25 mouse cellular contexts compared by ENCODE assay signal in genomic region chr15:98155272-98155671, GRCm38 (mm10). TPM values are rescaled to one million over a fixed set of nuclear protein-coding genes. Genes with fewer than 3 reads are reported as not detected.
"Had no signal": no experiment of that assay in that cellular context is flagged by ENCODE, and none has a peak within 500 bp of the region (broad histone marks: within the 10 kb centered on the region; RNA-seq: fewer than 3 reads in every experiment).

No protein-coding gene starts in this region.

- H3K4me1 ChIP-seq: lung, embryonic 15.5 days; midbrain, embryonic 13.5 days; midbrain, embryonic 15.5 days; neural tube, embryonic 12.5 days; stomach, embryonic 15.5 days had no signal

- H3K36me3 ChIP-seq: lung, embryonic 15.5 days; midbrain, embryonic 13.5 days; midbrain, embryonic 15.5 days; neural tube, embryonic 12.5 days; stomach, embryonic 15.5 days had no signal

- H3K9me3 ChIP-seq: lung, embryonic 15.5 days; megakaryocyte, embryonic 14.5 days; midbrain, embryonic 13.5 days; midbrain, embryonic 15.5 days; neural tube, embryonic 12.5 days; stomach, embryonic 15.5 days had no signal

- H3K27ac ChIP-seq: lung, embryonic 15.5 days; macrophage; midbrain, embryonic 13.5 days; midbrain, embryonic 15.5 days; neural tube, embryonic 12.5 days; stomach, embryonic 15.5 days; stomach, postnatal 0 days had no signal

- H3K4me3 ChIP-seq: lung, embryonic 15.5 days; megakaryocyte, embryonic 14.5 days; midbrain, embryonic 13.5 days; midbrain, embryonic 15.5 days; neural tube, embryonic 12.5 days; stomach, embryonic 15.5 days had no signal

- DNase-seq: lung, adult 2 months; lung, postnatal 14 days; lung, postnatal 36 days; right cerebral cortex, postnatal 14 days; thymus, adult 2 months; thymus, postnatal 25 days; thymus, postnatal 4 days had no signal

- ATAC-seq: lung, postnatal 0 days; midbrain, embryonic 13.5 days; midbrain, embryonic 15.5 days had no signal

- H3K9ac ChIP-seq: lung, embryonic 15.5 days; midbrain, embryonic 13.5 days; midbrain, embryonic 15.5 days; neural tube, embryonic 12.5 days; stomach, embryonic 15.5 days had no signal

RNA-seq across cellular contexts. Expression of gene Ccdc184, which starts 11.7 kb away (rescaled TPM):
- total RNA-seq: megakaryocyte progenitor cell, adult 5-6 weeks; monocyte, adult 5-6 weeks; neutrophil, adult 5-6 weeks had no signal
- polyA plus RNA-seq: macrophage had no signal

RNA-seq across cellular contexts. Expression of gene Olfr288, which starts 40.1 kb away (rescaled TPM):
- total RNA-seq: megakaryocyte progenitor cell, adult 5-6 weeks; midbrain, postnatal 0 days; monocyte, adult 5-6 weeks; neutrophil, adult 5-6 weeks had no signal
- polyA plus RNA-seq: lung, adult 2 months; lung, embryonic 15.5 days; lung, postnatal 0 days; macrophage; midbrain, embryonic 11.5 days; midbrain, embryonic 13.5 days; midbrain, embryonic 15.5 days; midbrain, postnatal 0 days; neural tube, embryonic 12.5 days; neural tube, embryonic 14.5 days; spleen, adult 2 months; stomach, embryonic 15.5 days; stomach, postnatal 0 days; testis, adult 2 months; thymus, adult 2 months; urinary bladder, adult 2 months had no signal
